Mouse (Mus musculus) adrenal gland, adult 2 months (tissue): ENCODE data around the gene Pml. TPM values are rescaled to one million over a fixed set of nuclear protein-coding genes. Genes with fewer than 3 reads are reported as not detected.
A peak's percentile ranks its signal among the peaks of the same experiment; 100 is the strongest.

Source experiments
- DNase-seq: peaks from one replicate; pipeline ENCODE4 v3.0.0; 2021
- long read RNA-seq: library from polyadenylated mRNA; stranded (forward); transcript quantifications from one replicate; pipeline ENCODE4 v2.0.0, GENCODE M21; 2021
- polyA plus RNA-seq: library from polyadenylated mRNA; depleted of rRNA; stranded (reverse); fragments of >200 nt; gene quantifications from 2 replicates; pipeline ENCODE4 v1.2.3, GENCODE M21; 2012; rRNA removed
- total RNA-seq, 2 experiments: library from RNA; stranded (reverse); gene quantifications; 2 replicates each; pipeline ENCODE4 v1.2.3; 2021

Gene Pml
- total RNA-seq (10 to 100 TPM; 20.8 to 28.0 TPM), polyA plus RNA-seq (27.7 and 33.4 TPM in 2 replicates)
- long read RNA-seq, full-length matches to known transcripts = 4 of 11 reads
- long read RNA-seq, partial matches to known transcripts = 3 of 11 reads
- long read RNA-seq, other reads (novel, unspliced or antisense) = 4 of 11 reads

GRCm38 (mm10) chr9:58249592-58250192, at the start of gene Pml:
TSS of gene Pml (minus strand) at chr9:58249786.
- peak; percentile 90 for DNase-seq

GRCm38 (mm10) chr9:58297961-58298477, 48.4 kb upstream of the Pml start:
- no peak for DNase-seq

GRCm38 (mm10) chr9:58297065-58297464, 47.5 kb upstream of the Pml start:
- DNase-seq = no peak

- no peak for DNase-seq
Measured at GRCm38 (mm10) chr9:58295766-58296361, 46.3 kb upstream of the Pml start.

- DNase-seq = no peak
Measured at GRCm38 (mm10) chr9:58295345-58295744, 45.8 kb upstream of the Pml start.

GRCm38 (mm10) chr9:58294527-58294926, 44.9 kb upstream of the Pml start:
- no peak for DNase-seq

GRCm38 (mm10) chr9:58289901-58290300, 40.3 kb upstream of the Pml start:
- DNase-seq = no peak

- no peak for DNase-seq
Measured at GRCm38 (mm10) chr9:58289090-58289489, 39.5 kb upstream of the Pml start.

GRCm38 (mm10) chr9:58283431-58283830, 33.8 kb upstream of the Pml start:
- DNase-seq = no peak

GRCm38 (mm10) chr9:58281597-58281996, 32.0 kb upstream of the Pml start:
- peak; percentile 39 for DNase-seq

GRCm38 (mm10) chr9:58280259-58281109, 30.9 kb upstream of the Pml start:
- peak; percentile 70 for DNase-seq

- DNase-seq = no peak
Measured at GRCm38 (mm10) chr9:58279780-58280179, 30.2 kb upstream of the Pml start.

GRCm38 (mm10) chr9:58278821-58279723, 29.5 kb upstream of the Pml start:
- DNase-seq = no peak

GRCm38 (mm10) chr9:58278313-58278712, 28.7 kb upstream of the Pml start:
- DNase-seq = no peak

GRCm38 (mm10) chr9:58276346-58276745, 26.8 kb upstream of the Pml start:
- no peak for DNase-seq

GRCm38 (mm10) chr9:58275797-58276196, 26.2 kb upstream of the Pml start:
- DNase-seq = no peak

GRCm38 (mm10) chr9:58275115-58275774, 25.7 kb upstream of the Pml start:
- peak; percentile 71 for DNase-seq

- DNase-seq = no peak
Measured at GRCm38 (mm10) chr9:58274626-58275025, 25.0 kb upstream of the Pml start.

GRCm38 (mm10) chr9:58274101-58274604, 24.6 kb upstream of the Pml start:
- no peak for DNase-seq

GRCm38 (mm10) chr9:58272855-58273254, 23.3 kb upstream of the Pml start:
- DNase-seq = no peak

GRCm38 (mm10) chr9:58272068-58272541, 22.5 kb upstream of the Pml start:
- DNase-seq = no peak
